Mouse (Mus musculus) gastrocnemius, adult 8-10 months (tissue): ENCODE measurements at regions not wholly inside any gene's neighbourhood (a gene's known extent, or its start where the extent isn't known, plus 50 kb on each side); places are given as distances from the start of the nearest gene placed in this dataset.

Experiments used
- DNase-seq, 2 experiments: peaks; one replicate each; pipeline ENCODE4 v3.0.0; 2022; ENCODE audit warnings: low spot score in 2 of 2

GRCm38 (mm10) chr19:14795910-14796309 is 198.1 kb upstream of the Tle4 start:
- no peak for DNase-seq

GRCm38 (mm10) chr19:14789992-14790391 is 192.1 kb upstream of the Tle4 start:
- no peak for DNase-seq

GRCm38 (mm10) chr19:14788630-14789029 is 190.8 kb upstream of the Tle4 start:
- DNase-seq, result no peak

- no peak for DNase-seq
Measured at GRCm38 (mm10) chr19:14786868-14787267, 189.0 kb upstream of the Tle4 start.

GRCm38 (mm10) chr19:14785661-14786060 is 187.8 kb upstream of the Tle4 start:
- DNase-seq, result no peak

- DNase-seq, result no peak
Measured at GRCm38 (mm10) chr19:14777709-14778108, 179.9 kb upstream of the Tle4 start.

GRCm38 (mm10) chr19:14777198-14777597 is 179.3 kb upstream of the Tle4 start:
- DNase-seq, result no peak

- no peak for DNase-seq
Measured at GRCm38 (mm10) chr19:14776791-14777190, 178.9 kb upstream of the Tle4 start.

GRCm38 (mm10) chr19:14772794-14773193 is 174.9 kb upstream of the Tle4 start:
- no peak for DNase-seq

- no peak for DNase-seq
Measured at GRCm38 (mm10) chr19:14752646-14753045, 154.8 kb upstream of the Tle4 start.

GRCm38 (mm10) chr19:14742361-14742760 is 144.5 kb upstream of the Tle4 start:
- DNase-seq, result no peak

GRCm38 (mm10) chr19:14740936-14741335 is 143.1 kb upstream of the Tle4 start:
- DNase-seq, result no peak

- DNase-seq, result no peak
Measured at GRCm38 (mm10) chr19:14740139-14740538, 142.3 kb upstream of the Tle4 start.

- no peak for DNase-seq
Measured at GRCm38 (mm10) chr19:14736514-14736913, 138.7 kb upstream of the Tle4 start.

GRCm38 (mm10) chr19:14725329-14725728 is 127.5 kb upstream of the Tle4 start:
- no peak for DNase-seq

- no peak for DNase-seq
Measured at GRCm38 (mm10) chr19:14724637-14725036, 126.8 kb upstream of the Tle4 start.

GRCm38 (mm10) chr19:14705791-14706190 is 107.9 kb upstream of the Tle4 start:
- no peak for DNase-seq

GRCm38 (mm10) chr19:14701116-14701515 is 103.3 kb upstream of the Tle4 start:
- DNase-seq, result no peak

GRCm38 (mm10) chr19:14695369-14695768 is 97.5 kb upstream of the Tle4 start:
- DNase-seq, result no peak

GRCm38 (mm10) chr19:14692183-14692582 is 94.3 kb upstream of the Tle4 start:
- DNase-seq, result no peak

GRCm38 (mm10) chr19:14685628-14686027 is 87.8 kb upstream of the Tle4 start:
- no peak for DNase-seq

GRCm38 (mm10) chr19:14684669-14685068 is 86.8 kb upstream of the Tle4 start:
- no peak for DNase-seq

GRCm38 (mm10) chr19:14681306-14681705 is 83.5 kb upstream of the Tle4 start:
- no peak for DNase-seq

GRCm38 (mm10) chr19:14679776-14680175 is 81.9 kb upstream of the Tle4 start:
- no peak for DNase-seq
